Mouse (Mus musculus) mouse embryonic stem cell (cell line): Measurements from ENCODE around the gene Fcgr1.
"Not testable (repeated sequence)": the region's sequence is repeated elsewhere in the genome, so short reads cannot be mapped to it uniquely, and the experiment has no call there.

Source experiments
- in situ Hi-C, 2 experiments: fragments of 300-500 bp; cut with MboI; formaldehyde crosslinking; loops; 1 replicate in 1 of 2; 3 replicates in 1 of 2; pipeline ENCODE4 v1.14.3; 2019 to 2020; ENCODE audit warnings: low sequenced_read_pairs in 2 of 2, low pct_unique_long_range_greater_than_20kb in 1 of 2, mixed read lengths in 1 of 2; ENCODE audit not compliant: unreplicated experiment in 1 of 2

Gene Fcgr1

GRCm38 (mm10) chr3:96290727-96291126 is 3.0 kb downstream of the Fcgr1 start:
- in situ Hi-C loops, result not testable (repeated sequence)

- in situ Hi-C loops, result no loop called here
These were observed 4.6 kb downstream of the Fcgr1 start for GRCm38 (mm10) chr3:96289201-96289600.

DNA sequence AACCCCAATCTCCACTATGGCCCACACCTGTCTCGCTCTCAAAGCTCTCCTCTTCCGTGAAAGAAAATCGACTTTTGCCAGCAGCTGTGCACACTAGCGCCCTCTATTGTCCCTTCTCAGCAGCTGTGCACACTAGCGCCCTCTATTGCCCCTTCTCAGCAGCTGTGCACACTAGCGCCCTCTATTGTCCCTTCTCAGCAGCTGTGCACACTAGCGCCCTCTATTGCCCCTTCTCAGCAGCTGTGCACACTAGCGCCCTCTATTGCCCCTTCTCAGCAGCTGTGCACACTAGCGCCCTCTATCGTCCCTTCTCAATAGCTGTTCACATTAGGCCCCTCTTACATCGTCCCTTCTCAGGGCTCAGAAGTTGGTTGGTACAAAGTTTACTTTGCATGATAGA is 6.4 kb downstream of the Fcgr1 start:
- in situ Hi-C loops, result not testable (repeated sequence)

- in situ Hi-C loops, result loop anchor here in 1 of 2 experiments (5.0 kb wide), 1 partner anchor 153 kb away; no protein-coding TSS in a partner anchor
These were observed 9.3 kb downstream of the Fcgr1 start for GRCm38 (mm10) chr3:96284457-96284856.

- in situ Hi-C loops, result loop anchor here in 1 of 2 experiments (5.0 kb wide), 1 partner anchor 157 kb away; no protein-coding TSS in a partner anchor
These were observed 13.1 kb downstream of the Fcgr1 start for GRCm38 (mm10) chr3:96280660-96281059.

DNA sequence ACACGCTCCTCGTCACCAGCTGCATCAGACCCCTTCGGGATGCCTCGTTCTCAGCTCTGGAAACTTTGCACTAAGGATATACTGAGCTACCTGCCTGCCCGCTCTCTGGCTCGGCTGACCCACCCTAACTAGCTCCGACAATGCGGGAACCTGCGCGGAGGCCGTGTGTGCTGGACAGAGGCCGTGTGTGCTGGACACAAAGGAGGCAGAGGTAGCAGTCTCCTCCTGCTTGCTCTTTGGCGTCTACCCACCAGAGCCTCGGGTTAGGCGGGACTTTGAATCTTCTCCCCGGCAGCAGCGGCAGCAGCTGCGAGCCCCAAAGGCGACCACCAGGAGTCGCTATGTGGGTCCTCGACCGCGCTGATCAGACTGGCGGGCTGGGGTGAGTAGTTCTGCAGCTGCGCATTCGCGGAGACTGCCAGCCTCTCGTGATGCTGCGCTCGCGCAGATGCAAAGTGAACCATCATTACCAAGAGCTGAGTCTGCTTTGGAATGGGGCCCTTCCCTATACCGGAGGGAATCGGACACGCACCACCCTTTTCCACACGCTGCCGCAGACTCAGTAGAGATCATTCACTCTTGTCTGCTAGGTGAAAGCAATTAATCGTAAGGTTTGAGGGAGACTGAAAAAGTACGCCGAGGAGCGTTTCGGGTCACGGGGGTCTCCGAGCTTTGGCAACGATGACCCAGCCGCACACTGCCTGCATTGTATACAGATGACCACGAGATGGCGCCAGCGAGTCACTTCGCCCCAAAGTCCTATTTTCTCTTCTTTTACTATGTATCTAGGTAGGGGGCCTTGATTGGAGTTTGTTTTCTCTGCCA is 15.8 kb downstream of the Fcgr1 start:
- in situ Hi-C loops, result no loop called here

GRCm38 (mm10) chr3:96277428-96277799 is 16.4 kb downstream of the Fcgr1 start:
- in situ Hi-C loops, result no loop called here

DNA sequence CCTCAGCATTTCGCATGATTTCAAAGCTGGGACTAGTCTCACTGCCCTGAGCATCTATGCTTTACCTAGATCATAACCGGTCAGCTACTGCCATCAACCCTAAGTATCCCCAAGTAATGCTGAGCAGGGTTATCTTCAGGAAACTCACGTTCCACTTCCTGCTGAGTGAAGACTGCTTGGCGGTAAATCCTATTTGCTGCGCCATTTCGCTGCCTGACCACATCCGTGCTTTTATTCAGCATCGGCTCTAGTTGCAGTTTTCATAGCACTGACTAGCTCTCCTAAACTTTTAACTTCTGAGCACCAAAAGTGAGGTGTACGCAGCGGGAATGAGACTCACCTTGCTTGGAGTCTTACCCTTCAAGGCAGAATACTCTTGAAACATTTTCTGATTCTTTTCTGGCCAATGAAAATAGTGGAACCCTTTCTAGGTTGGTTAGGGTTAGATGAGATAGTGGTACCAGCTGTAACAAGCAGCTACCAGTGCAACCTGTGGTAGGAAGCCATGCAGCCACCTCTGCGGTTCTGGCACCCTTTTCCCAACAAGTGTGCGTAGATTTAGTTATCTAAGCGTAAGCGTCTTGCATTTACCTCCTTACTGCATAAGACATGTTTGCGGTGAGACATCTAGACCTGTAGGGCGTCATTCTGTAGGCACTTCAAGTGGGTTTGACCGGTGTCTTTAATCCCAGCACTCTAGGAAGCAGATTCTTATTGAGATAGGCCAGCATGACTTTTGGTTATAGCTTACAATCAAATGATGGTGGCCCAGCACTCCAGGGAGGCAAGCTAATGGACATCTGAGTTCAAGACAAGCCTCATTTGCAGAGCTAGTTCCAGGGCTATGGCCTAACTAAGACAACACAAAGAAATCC is 19.9 kb downstream of the Fcgr1 start:
- in situ Hi-C loops, result no loop called here

- in situ Hi-C loops, result no loop called here
These were observed 24.0 kb downstream of the Fcgr1 start, which contains the start of gene Hist2h2bb for GRCm38 (mm10) chr3:96269511-96270474. Gene Hist2h2bb (plus strand): TSS chr3:96269752.

- in situ Hi-C loops, result not testable (repeated sequence)
These were observed 24.9 kb downstream of the Fcgr1 start for GRCm38 (mm10) chr3:96268776-96269378.

GRCm38 (mm10) chr3:96268051-96268775 is 25.6 kb downstream of the Fcgr1 start, which contains the start of gene Hist2h3b:
Gene Hist2h3b (plus strand): TSS chr3:96268654.
- in situ Hi-C loops, result no loop called here

GRCm38 (mm10) chr3:96267541-96267940 is 26.2 kb downstream of the Fcgr1 start:
- in situ Hi-C loops, result no loop called here

DNA sequence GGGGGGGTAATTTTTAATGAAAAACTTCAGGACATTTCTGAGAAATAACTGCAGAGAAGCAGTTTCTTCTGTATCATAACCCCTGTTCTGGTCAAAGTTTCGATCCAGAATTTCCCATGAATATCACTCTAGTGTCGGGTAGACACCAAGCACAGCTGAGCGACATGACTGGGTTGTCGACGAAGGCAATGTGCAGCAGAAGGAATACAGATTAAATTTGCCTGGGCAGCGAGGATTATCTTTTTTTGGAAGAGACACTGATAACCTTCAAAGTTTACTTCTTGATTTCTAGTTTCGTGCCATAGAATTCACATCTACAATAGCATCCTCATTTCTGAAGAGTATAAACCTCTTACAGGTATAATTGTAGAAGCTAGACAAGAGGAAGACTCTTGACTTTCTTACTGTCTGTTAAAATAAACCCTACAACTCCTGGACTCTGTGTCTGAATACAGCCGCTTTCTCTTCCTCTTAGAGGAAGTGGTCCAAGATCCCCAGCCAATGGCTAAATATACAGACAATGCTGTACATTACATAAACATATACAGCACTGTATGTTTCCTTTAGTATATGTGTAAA is 27.5 kb downstream of the Fcgr1 start:
- in situ Hi-C loops, result no loop called here

- in situ Hi-C loops, result no loop called here
These were observed 29.3 kb downstream of the Fcgr1 start for GRCm38 (mm10) chr3:96264404-96264949.

GRCm38 (mm10) chr3:96263558-96264403 is 30.0 kb downstream of the Fcgr1 start:
- in situ Hi-C loops, result no loop called here
